Mouse (Mus musculus): Measurements from ENCODE around the gene Kazn.

The Kazn gene

GRCm38 (mm10) chr4:142242164-142242563 is 3.0 kb upstream of the Kazn start:
- DNase-seq (ENCODE audit: low read depth): no peak

DNA sequence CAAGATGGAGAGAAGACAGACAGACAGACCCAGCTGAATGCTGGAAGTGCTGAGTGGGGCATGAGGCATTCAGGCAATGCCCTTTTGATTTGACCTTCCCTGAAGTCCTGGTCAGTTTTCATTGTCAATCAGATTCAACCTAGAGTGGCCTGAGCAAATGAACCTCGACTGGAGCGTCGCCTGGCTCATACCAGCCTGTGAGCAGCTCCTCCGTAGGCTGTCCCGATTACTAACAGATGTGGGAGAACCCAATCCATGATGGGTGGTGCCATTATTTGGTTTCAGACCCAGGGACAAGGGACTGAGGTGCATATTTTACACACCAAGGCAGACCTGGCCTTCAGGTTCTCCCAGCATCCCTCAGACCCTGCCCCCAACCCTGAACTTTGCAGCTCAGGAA is 1.7 kb upstream of the Kazn start:
- no peak for DNase-seq (ENCODE audit: low read depth)

DNA sequence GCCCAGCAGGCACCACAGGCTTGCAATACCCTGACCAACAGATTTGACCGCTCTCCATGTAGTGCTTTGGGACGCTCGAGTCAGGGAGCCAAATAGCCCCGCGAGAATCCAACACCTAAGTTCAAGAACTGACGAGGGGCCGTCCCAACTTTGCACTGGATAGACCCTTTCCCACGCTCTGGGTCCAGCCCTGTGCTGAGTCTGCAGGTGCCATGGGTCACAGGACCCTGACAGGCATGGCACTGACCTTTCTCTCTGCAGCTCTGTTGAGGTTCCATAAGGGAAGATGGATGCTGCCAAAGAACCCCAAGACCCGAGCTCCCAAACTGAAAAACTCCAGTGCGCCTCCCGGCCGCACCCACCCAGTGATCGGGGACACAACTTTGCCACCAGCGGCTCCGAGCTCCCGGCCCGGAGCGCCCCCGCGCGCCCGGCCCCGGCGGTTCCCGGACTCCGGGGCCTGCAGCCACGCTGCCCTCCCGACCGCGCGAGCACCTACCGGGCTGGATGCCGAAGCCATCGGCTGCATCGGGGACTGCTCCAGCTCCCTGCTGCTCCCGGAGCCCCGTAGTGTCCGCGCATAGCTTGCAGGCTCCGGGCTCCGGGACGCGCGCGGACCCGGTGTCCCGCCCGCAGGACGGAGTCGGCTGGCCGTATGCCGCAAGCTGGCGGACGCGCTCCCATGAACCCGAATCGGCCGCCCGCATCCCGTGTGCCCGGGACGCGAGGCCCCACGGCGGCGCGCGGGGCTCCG is 538 bp downstream of the Kazn start:
- DNase-seq (ENCODE audit: low read depth): no peak

DNA sequence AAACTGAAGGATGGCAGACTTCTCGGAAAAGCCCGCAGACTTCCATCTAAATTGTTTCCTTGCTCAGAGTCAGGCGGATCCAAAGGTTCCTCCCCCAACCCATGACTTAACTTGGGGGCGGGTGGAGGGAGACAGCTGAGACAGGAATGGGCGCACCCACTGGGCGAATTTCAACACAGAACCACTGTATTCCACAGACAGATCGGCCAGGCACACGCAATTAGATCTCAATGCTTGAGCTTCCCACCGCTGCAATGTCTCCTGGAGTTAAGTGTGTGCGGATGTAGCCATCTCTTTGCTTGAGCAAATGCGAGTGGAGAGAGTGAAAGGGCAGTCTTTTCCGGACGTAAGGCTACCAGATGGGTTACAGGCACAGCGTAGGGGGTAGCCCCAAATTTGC is 1.2 kb downstream of the Kazn start:
- no peak for DNase-seq (ENCODE audit: low read depth)

DNA sequence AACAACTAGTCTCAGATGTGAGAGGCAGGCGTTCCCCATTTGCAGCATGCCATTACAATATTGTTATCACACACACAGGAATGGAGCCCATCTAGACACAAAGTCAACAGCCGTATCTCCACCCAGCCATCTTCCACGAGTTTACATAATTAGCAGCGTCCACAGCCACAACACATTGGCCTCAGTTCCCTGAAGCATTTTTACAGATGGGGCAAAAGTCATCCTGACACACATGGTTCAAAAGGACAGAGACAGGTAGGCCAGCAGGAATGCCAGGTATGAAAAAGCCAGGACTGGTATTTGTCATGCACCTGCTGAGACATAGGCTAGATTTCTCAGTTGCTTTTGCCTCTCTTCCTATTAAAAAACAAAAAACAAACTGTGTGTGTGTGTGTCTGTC is 2.5 kb downstream of the Kazn start:
- no peak for DNase-seq (ENCODE audit: low read depth)

GRCm38 (mm10) chr4:142235426-142235825 is 3.8 kb downstream of the Kazn start:
- no peak for DNase-seq (ENCODE audit: low read depth)

DNA sequence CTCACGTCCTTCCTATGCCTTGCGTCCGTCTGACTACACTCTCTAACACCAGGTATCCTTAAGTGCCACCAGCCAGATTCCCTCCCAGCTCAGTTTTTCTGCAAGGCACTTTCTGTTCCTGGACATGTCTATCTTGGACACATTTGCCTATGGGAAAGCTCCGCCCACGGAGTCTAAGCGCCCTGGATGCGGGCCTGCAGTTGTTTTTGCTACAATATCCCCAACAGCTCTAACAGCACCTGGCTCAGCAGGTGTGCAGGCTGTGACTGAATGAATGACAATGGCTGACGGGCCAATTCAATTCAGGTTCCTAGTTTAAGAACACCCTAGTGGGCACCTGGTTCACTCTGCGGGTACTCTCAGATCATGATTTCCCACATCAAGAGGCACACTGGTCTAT is 4.4 kb downstream of the Kazn start:
- no peak for DNase-seq (ENCODE audit: low read depth)

GRCm38 (mm10) chr4:142228821-142229575 is 10.2 kb downstream of the Kazn start:
- DNase-seq (ENCODE audit: low read depth): no peak

- no peak for DNase-seq (ENCODE audit: low read depth)
Observed at GRCm38 (mm10) chr4:142223898-142224645, 15.1 kb downstream of the Kazn start.

- no peak for DNase-seq (ENCODE audit: low read depth)
Observed at GRCm38 (mm10) chr4:142222385-142222784, 16.8 kb downstream of the Kazn start.

GRCm38 (mm10) chr4:142221757-142222072 is 17.5 kb downstream of the Kazn start:
- no peak for DNase-seq (ENCODE audit: low read depth)

DNA sequence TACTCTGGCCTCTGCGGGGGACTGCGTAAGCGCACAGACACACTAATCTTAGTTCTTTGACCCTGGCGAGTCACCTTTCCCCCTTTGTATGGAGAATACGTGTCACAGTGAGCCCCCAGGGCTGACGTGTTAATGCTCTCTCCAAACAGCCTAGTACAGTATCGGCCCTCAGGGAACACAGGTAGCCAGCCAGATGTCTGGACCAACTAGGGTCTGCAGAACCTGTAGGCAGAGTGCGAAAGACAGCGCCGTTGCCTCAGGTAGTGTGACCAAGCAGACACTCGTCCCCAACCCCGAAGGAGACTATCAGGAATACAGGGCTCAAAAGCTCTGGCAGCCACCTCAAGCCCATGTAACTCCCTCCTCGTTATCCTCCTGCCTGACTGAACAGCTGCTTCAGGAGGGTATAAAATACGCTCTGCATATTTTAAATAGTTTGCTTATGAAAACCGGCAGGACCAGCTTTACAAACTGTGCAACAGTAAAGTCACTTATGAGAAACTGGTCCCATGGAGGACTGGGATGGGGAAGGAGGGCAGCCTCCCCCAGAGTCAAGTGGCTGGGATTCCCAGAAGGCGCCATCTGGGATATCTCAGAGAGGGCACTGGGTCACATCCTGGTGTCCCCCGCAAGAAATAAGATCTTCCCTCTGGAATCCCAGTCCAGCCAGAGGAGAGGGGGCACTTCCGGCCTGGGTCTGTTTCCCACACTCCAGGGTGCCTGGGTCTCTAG is 18.0 kb downstream of the Kazn start:
- DNase-seq (ENCODE audit: low read depth): no peak

DNA sequence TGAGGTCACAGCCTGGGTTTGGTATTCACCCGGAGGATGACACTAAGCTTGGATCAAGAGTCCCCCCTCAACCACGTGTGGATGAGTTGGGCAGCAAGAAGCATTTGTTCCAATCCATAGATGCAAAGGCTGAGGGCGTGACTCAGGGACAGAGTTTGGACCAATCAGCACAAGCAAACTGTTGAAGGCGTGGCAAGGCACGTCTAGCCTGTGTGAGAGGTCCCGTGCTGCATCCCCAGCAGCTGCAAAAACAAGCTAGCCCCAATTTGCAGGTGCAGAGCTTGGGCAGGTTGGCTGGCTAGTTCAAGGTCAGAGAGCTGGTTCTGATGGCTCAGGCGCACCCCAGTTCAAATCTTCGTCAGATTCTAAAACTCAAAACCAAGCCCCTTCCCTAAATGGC is 20.2 kb downstream of the Kazn start:
- DNase-seq (ENCODE audit: low read depth): no peak

GRCm38 (mm10) chr4:142217048-142217447 is 22.2 kb downstream of the Kazn start:
- no peak for DNase-seq (ENCODE audit: low read depth)

GRCm38 (mm10) chr4:142215760-142216159 is 23.4 kb downstream of the Kazn start:
- DNase-seq (ENCODE audit: low read depth): no peak

DNA sequence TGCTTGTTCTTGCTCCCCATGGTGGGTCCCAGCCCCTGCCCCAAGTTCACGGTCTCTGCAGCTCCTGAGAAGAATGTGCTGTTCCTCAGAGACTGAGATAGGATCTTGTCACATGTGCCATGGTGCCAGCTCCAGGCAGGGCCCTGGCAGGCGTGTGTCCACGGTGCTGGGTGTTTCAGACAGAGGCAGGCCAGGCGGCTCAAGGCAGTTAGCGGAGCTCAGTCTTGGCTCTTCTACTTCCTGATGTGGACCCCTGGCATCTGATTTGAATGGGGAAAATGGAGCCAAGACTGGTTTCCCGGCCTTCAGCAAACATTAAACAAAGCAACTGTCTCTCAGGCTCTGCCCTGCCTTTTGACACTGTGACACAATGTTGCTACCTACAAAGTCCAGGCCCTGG is 24.7 kb downstream of the Kazn start:
- DNase-seq (ENCODE audit: low read depth): no peak

GRCm38 (mm10) chr4:142212425-142212824 is 26.8 kb downstream of the Kazn start:
- DNase-seq (ENCODE audit: low read depth): no peak

- DNase-seq (ENCODE audit: low read depth): peak; percentile 5
Observed at GRCm38 (mm10) chr4:142209884-142210283, 29.3 kb downstream of the Kazn start.

GRCm38 (mm10) chr4:142209476-142209875 is 29.7 kb downstream of the Kazn start:
- no peak for DNase-seq (ENCODE audit: low read depth)

DNA sequence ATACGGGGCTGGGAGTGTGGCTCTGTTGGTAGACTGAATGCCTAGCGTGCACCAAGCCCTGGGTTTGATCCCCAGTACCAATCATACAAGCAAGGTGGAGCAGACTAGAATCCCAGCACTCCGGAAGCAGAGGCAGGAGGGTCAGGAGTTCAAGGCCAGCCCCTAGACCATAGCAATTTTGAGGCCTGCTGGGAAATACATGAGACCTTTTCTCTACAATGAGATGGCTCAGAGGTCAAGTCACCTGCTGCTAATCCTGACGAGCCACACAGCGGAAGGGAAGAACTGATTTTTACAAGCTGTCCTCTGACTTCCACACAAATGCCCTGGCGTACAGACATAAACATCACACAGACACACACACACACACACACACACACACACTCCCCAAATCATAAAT is 33.5 kb downstream of the Kazn start:
- no peak for DNase-seq (ENCODE audit: low read depth)

DNA sequence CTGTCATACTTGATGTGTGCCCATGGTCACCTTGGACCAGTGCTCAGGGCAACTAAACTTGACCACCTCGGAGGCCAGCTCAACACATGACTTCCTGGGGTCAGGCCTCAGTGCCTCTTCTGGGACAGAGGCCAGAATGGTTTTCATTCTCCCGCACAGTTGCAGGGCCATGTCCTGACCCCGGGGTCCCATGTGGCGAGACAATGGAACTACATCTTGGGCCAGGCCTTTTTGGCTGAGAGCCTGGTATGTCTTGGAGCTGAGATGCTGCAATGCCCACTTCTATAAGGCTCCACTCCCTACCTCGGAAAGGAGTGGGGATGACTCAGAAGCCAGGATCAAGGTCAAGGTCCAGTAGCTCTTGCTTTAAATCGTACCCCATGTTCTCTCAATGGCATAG is 42.6 kb downstream of the Kazn start:
- DNase-seq (ENCODE audit: low read depth): no peak

DNA sequence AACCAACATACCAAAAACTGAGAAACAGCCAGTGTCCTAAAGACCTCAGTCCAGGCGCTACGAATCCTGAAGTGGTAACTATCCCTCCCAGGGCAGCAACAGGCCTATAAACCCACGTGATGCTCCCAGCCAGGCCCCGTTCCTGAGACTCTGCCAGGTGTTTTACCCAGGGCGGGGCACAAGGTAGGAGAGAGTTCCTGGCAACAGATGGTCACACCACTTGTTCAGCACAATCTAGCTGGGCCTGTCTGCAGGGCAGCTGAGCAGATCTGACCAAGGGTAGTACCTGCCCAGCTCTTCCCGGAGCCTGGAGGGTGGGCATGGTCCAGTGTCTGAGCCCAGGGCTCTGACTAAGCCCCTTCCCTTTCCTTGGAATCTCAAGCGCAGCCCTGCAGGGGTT is 45.4 kb downstream of the Kazn start:
- no peak for DNase-seq (ENCODE audit: low read depth)

Measured in c-Kit-positive CD71-negative TER-119-negative erythroid progenitor cells, embryonic 14.5 days (primary cell).